Mouse (Mus musculus): ENCODE measurements around the gene Zfp791.

GRCm38 (mm10) chr8:85084633-85085032, 38.3 kb downstream of the Zfp791 start:
- no peak for TF ChIP-seq CTCF (IDR thresholded peaks at IDR 0.05; ENCODE audit: low read depth, low read length)
- no peak for TF ChIP-seq POLR2A (IDR thresholded peaks at IDR 0.05; ENCODE audit: borderline replicate concordance, low read depth, low read length)
